Mouse (Mus musculus) lung, embryonic 16.5 days (tissue): ENCODE data around the gene Uba5. TPM values are rescaled to one million over a fixed set of nuclear protein-coding genes. Genes with fewer than 3 reads are reported as not detected.

ENCODE experiments used
- ATAC-seq: fragments of 200-750 bp; cut with Nextera tagmentation; 2 replicates; pipeline ENCODE4 v1.8.0; 2017; ENCODE audit warnings: low read depth, mild to moderate bottlenecking, moderate library complexity
- H3K27ac ChIP-seq: fragments of 300-500 bp; sonication (generic); 2 replicates; pipeline ENCODE4 v1.5.1; 2014; ENCODE audit warnings: mild to moderate bottlenecking, control low read depth, low read length
- H3K27me3 ChIP-seq: fragments of 300-500 bp; sonication (generic); 2 replicates; pipeline ENCODE4 v1.6.1; 2014; ENCODE audit warnings: low read depth, low read length, mixed read lengths; ENCODE audit not compliant: control insufficient read depth, insufficient read depth
- H3K36me3 ChIP-seq: fragments of 300-500 bp; sonication (generic); 2 replicates; pipeline ENCODE4 v1.6.1; 2014; ENCODE audit warnings: low read length; ENCODE audit not compliant: control insufficient read depth, insufficient read depth
- H3K4me1 ChIP-seq: fragments of 300-500 bp; sonication (generic); replicated peaks from 2 replicates; pipeline ENCODE4 v1.6.1; 2014; ENCODE audit warnings: low read length, mixed read lengths; ENCODE audit not compliant: control insufficient read depth, insufficient read depth
- H3K4me2 ChIP-seq: fragments of 300-500 bp; sonication (generic); 2 replicates; pipeline ENCODE4 v1.6.1; 2014; ENCODE audit warnings: low read depth, low read length, control low read depth
- H3K4me3 ChIP-seq: fragments of 300-500 bp; sonication (generic); 2 replicates; pipeline ENCODE4 v1.5.1; 2014; ENCODE audit warnings: mild to moderate bottlenecking, low read length, control low read depth
- H3K9ac ChIP-seq: fragments of 300-500 bp; sonication (generic); 2 replicates; pipeline ENCODE4 v1.6.1; 2014; ENCODE audit warnings: low read length, control low read depth
- H3K9me3 ChIP-seq: fragments of 300-500 bp; sonication (generic); 2 replicates; pipeline ENCODE4 v1.6.1; 2016; ENCODE audit warnings: low read length; ENCODE audit not compliant: control insufficient read depth
- WGBS: fragments of 180-500 bp; shearing (Covaris S2); extraction: QIAGEN DNeasy Blood & Tissue Kit; methylation state at CpG from one replicate; pipeline ENCODE4 v1.1.7; 2014; 5-methylcytosine and 5-hydroxymethylcytosine counted together
- polyA plus RNA-seq: library from polyadenylated mRNA; unstranded; fragments of >200 nt; fragmentation: Nextera tagmentation; extraction: Ambion mirVana; gene quantifications from 2 replicates; pipeline ENCODE4 v1.2.1, GENCODE M21; 2015

Gene Uba5
- 41.5 and 43.9 TPM in 2 replicates for polyA plus RNA-seq

DNA sequence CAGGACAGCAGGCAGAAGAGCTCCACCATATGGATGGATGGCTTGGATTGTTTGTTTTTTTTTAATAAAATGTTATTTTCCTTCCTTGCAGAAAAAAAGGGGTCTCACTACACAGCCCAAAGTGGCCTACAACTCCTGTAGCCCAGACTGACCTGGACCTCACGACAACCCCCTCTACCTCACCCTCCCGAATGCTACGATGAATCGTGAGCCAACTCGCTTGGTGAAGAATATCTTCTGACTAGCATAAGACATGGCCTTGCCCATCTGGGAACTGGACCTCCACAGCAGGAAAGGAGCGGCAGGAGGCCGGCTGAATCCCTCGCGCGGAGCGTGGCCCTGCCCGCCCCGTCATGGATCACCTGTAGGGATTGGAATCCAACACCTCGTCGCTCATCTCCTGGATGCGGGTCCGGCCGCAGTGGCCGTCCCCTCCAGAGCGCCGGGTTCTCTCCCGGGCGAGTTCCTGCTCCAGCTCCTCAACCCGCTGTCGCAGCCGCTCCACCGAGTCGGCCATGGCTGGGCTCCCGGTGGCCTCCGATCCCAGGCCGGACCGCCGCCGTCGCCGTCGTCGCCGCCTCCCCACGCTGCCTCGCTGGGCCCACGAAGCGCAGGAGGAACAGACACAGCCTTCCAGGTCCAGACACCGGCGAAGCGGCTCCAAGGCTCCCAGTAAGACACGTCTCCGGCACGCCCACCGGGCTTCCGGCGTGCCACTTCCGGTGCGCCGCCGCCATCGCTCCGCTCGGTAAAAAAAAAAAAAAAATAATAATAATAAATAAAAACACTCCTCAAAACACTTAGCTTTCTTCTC, at the start of gene Uba5:
Gene Uba5, minus strand, starts transcription at position 705 of the 814 bp plus-strand sequence.
- no peaks in the 10 kb centered on the region for H3K9me3 ChIP-seq
- ATAC-seq, result peak; percentile 73
- H3K27ac ChIP-seq, result peak within 1 kb of the TSS; percentile 71
- peak within 1 kb of the TSS; percentile 99 for H3K4me3 ChIP-seq
- peaks cover 14% of the 10 kb centered on the region for H3K4me1 ChIP-seq
- H3K9ac ChIP-seq, result peak within 1 kb of the TSS; percentile 91
- under 1% methylated on average over 54 of the region's 59 CpGs for WGBS
- peak within 1 kb of the TSS; percentile 88 for H3K4me2 ChIP-seq
- H3K27me3 ChIP-seq, result no peaks in the 10 kb centered on the region
- H3K36me3 ChIP-seq, result peaks cover 10% of the 10 kb centered on the region

- ATAC-seq, result no peak
- Histone ChIP-seq H3K27ac (no peak overlapping the region), H3K36me3 (no peaks in the 10 kb centered on the region), H3K9ac (no peak overlapping the region), H3K4me1 (no peaks in the 10 kb centered on the region), H3K27me3 (no peaks in the 10 kb centered on the region), H3K4me2 (no peak overlapping the region), H3K4me3 (no peak overlapping the region), H3K9me3 (0 out of 2 replicates have a peak, but pooled peaks cover 3% of the 10 kb centered on the region)
- WGBS, result 88% methylated on average over 5 of the region's 5 CpGs
Observed at GRCm38 (mm10) chr9:104109151-104109550, 46.2 kb upstream of the Uba5 start.

- H3K9me3 ChIP-seq, result 0 out of 2 replicates have a peak, but pooled peaks cover 3% of the 10 kb centered on the region
- H3K9ac ChIP-seq, result no peak overlapping the region
- H3K27ac ChIP-seq, result no peak overlapping the region
- no peaks in the 10 kb centered on the region for H3K36me3 ChIP-seq
- no peak overlapping the region for H3K4me3 ChIP-seq
- no peaks in the 10 kb centered on the region for H3K27me3 ChIP-seq
- 58% methylated on average over 2 of the region's 2 CpGs for WGBS
- no peak overlapping the region for H3K4me2 ChIP-seq
- H3K4me1 ChIP-seq, result no peaks in the 10 kb centered on the region
- no peak for ATAC-seq
Observed at GRCm38 (mm10) chr9:104108571-104109143, 45.7 kb upstream of the Uba5 start.

GRCm38 (mm10) chr9:104107482-104107881, 44.5 kb upstream of the Uba5 start:
- ATAC-seq, result no peak
- Histone ChIP-seq H3K4me2 (no peak overlapping the region), H3K9ac (no peak overlapping the region), H3K27ac (no peak overlapping the region), H3K36me3 (no peaks in the 10 kb centered on the region), H3K4me1 (no peaks in the 10 kb centered on the region), H3K9me3 (0 out of 2 replicates have a peak, but pooled peaks cover 3% of the 10 kb centered on the region), H3K27me3 (no peaks in the 10 kb centered on the region), H3K4me3 (no peak overlapping the region)
- WGBS, result 27% methylated on average over 6 of the region's 6 CpGs

GRCm38 (mm10) chr9:104106930-104107329, 44.0 kb upstream of the Uba5 start:
- Histone ChIP-seq H3K4me1 (no peaks in the 10 kb centered on the region), H3K27ac (no peak overlapping the region), H3K9me3 (0 out of 2 replicates have a peak, but pooled peaks cover 3% of the 10 kb centered on the region), H3K27me3 (no peaks in the 10 kb centered on the region), H3K36me3 (no peaks in the 10 kb centered on the region), H3K4me3 (no peak overlapping the region), H3K9ac (no peak overlapping the region), H3K4me2 (no peak overlapping the region)
- ATAC-seq, result no peak
- WGBS, result 60% methylated on average over 9 of the region's 9 CpGs

DNA sequence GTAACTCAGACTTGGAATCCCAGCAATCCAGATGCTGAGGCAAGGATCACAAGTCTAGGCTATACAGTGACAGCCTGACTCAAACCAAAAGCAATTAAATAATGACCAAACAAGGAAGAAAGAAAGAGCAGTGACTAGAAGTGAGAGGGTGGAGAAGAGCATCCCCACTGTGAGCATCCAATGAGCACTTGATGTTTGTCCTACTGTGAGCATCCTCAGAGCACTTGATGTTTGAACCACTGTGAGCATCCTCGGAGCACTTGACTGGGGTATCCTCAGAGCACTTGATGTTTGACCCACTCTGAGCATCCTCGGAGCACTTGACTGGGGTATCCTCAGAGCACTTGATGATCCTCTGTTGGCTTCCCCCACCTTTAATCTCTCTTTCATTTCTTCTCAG, 42.1 kb upstream of the Uba5 start:
- no peaks in the 10 kb centered on the region for H3K9me3 ChIP-seq
- H3K4me2 ChIP-seq, result no peak overlapping the region
- 88% methylated on average over 2 of the region's 2 CpGs for WGBS
- no peaks in the 10 kb centered on the region for H3K4me1 ChIP-seq
- H3K27ac ChIP-seq, result no peak overlapping the region
- ATAC-seq, result no peak
- H3K27me3 ChIP-seq, result no peaks in the 10 kb centered on the region
- H3K36me3 ChIP-seq, result no peaks in the 10 kb centered on the region
- H3K9ac ChIP-seq, result no peak overlapping the region
- H3K4me3 ChIP-seq, result no peak overlapping the region

DNA sequence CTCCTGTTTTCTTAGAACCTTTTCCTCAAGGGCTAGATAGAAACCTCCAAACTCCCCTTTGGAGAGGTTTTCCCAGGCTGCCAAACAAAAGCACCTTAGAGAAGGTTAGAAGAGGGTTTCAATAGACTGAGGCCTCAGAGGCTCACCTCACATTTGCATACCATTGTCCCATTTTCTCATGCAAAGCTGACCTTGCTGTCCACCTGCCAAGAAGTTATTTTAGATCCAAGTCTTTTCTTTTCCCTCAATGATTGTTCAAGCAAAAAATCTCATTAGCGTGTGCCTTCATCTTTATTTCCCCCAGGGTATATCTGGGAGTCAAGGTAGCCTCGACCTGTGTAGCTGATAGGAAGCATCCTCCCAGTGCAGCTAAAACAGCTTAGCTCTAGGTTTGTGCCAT, 40.0 kb upstream of the Uba5 start:
- Histone ChIP-seq H3K27ac (no peak overlapping the region), H3K36me3 (no peaks in the 10 kb centered on the region), H3K27me3 (no peaks in the 10 kb centered on the region), H3K9ac (no peak overlapping the region), H3K4me3 (no peak overlapping the region), H3K4me1 (no peaks in the 10 kb centered on the region), H3K4me2 (no peak overlapping the region), H3K9me3 (no peaks in the 10 kb centered on the region)
- WGBS, result 56% methylated on average over 2 of the region's 2 CpGs
- ATAC-seq, result no peak

GRCm38 (mm10) chr9:104102301-104102700, 39.4 kb upstream of the Uba5 start:
- H3K27me3 ChIP-seq, result no peaks in the 10 kb centered on the region
- H3K9ac ChIP-seq, result no peak overlapping the region
- H3K4me2 ChIP-seq, result no peak overlapping the region
- no peak for ATAC-seq
- H3K36me3 ChIP-seq, result no peaks in the 10 kb centered on the region
- no peaks in the 10 kb centered on the region for H3K4me1 ChIP-seq
- no peak overlapping the region for H3K27ac ChIP-seq
- no peak overlapping the region for H3K4me3 ChIP-seq
- no peaks in the 10 kb centered on the region for H3K9me3 ChIP-seq
- 39% methylated on average over 6 of the region's 6 CpGs for WGBS

- Histone ChIP-seq H3K4me3 (no peak overlapping the region), H3K36me3 (no peaks in the 10 kb centered on the region), H3K4me2 (no peak overlapping the region), H3K27me3 (no peaks in the 10 kb centered on the region), H3K4me1 (no peaks in the 10 kb centered on the region), H3K27ac (no peak overlapping the region), H3K9ac (no peak overlapping the region), H3K9me3 (no peaks in the 10 kb centered on the region)
- no peak for ATAC-seq
- WGBS, result 58% methylated on average over 3 of the region's 3 CpGs
Observed at GRCm38 (mm10) chr9:104101458-104101857, 38.5 kb upstream of the Uba5 start.
